Mouse (Mus musculus): ENCODE results near the gene Hist3h2a. TPM values are rescaled to one million over a fixed set of nuclear protein-coding genes. Genes with fewer than 3 reads are reported as not detected.

Hist3h2a gene
- polyA plus RNA-seq, 1 experiment from 2014 or later, result 26.9 TPM

GRCm38 (mm10) chr11:58999830-59000229, 45.3 kb downstream of the Hist3h2a start:
- no peaks in the 10 kb centered on the region for H3K9me3 ChIP-seq
- H3K36me3 ChIP-seq, result no peaks in the 10 kb centered on the region
- no peak for ATAC-seq (ENCODE audit: insufficient number of reproducible peaks, low FRiP score, low TSS enrichment, low read depth)
- no peak overlapping the region for H3K4me2 ChIP-seq
- peaks cover 25% of the 10 kb centered on the region for H3K27me3 ChIP-seq
- H3K27ac ChIP-seq, result no peak overlapping the region
- no peak overlapping the region for H3K4me3 ChIP-seq
- 79% methylated on average over 6 of the region's 6 CpGs for WGBS
- H3K4me1 ChIP-seq, result peaks cover 6% of the 10 kb centered on the region; the same call in 1 of the 2 replicates
- no peak overlapping the region for H3K9ac ChIP-seq

- no peak overlapping the region for H3K4me2 ChIP-seq
- peaks cover 17% of the 10 kb centered on the region; the same call in 1 of the 2 replicates for H3K27me3 ChIP-seq
- no peaks in the 10 kb centered on the region for H3K36me3 ChIP-seq
- no peak overlapping the region for H3K9ac ChIP-seq
- no peaks in the 10 kb centered on the region for H3K9me3 ChIP-seq
- H3K4me3 ChIP-seq, result no peak overlapping the region
- no peak for ATAC-seq (ENCODE audit: insufficient number of reproducible peaks, low FRiP score, low TSS enrichment, low read depth)
- no peak overlapping the region for H3K27ac ChIP-seq
- H3K4me1 ChIP-seq, result peaks cover 6% of the 10 kb centered on the region; the same call in 1 of the 2 replicates
- 93% methylated on average over 21 of the region's 21 CpGs for WGBS
These were observed 46.1 kb downstream of the Hist3h2a start for GRCm38 (mm10) chr11:59000635-59001034.

GRCm38 (mm10) chr11:59002327-59003079, 48.0 kb downstream of the Hist3h2a start:
- Histone ChIP-seq H3K4me2 (no peak overlapping the region), H3K4me1 (peaks cover 6% of the 10 kb centered on the region; the same call in 1 of the 2 replicates), H3K9me3 (no peaks in the 10 kb centered on the region), H3K27ac (no peak overlapping the region), H3K4me3 (no peak overlapping the region), H3K27me3 (no peaks in the 10 kb centered on the region), H3K36me3 (no peaks in the 10 kb centered on the region), H3K9ac (no peak overlapping the region)
- 80% methylated on average over 7 of the region's 7 CpGs for WGBS
- no peak for ATAC-seq (ENCODE audit: insufficient number of reproducible peaks, low FRiP score, low TSS enrichment, low read depth)

Small RNA genes within 50 kb of the gene (microRNA-seq; reads per million reads assigned to microRNA genes)
- not detected for gene Gm44313

Other genes with a start within 250 kb of the Hist3h2a start
- gene Olfr318, start 230.7 kb upstream of the Hist3h2a start, polyA plus RNA-seq (2015; fragmentation: Nextera tagmentation; extraction: Ambion mirVana), result not detected in 2 replicates
- not detected in 2 replicates for gene Olfr317, start 215.5 kb upstream of the Hist3h2a start, polyA plus RNA-seq (2015; fragmentation: Nextera tagmentation; extraction: Ambion mirVana)
- gene Olfr316, start 202.0 kb upstream of the Hist3h2a start, polyA plus RNA-seq (2015; fragmentation: Nextera tagmentation; extraction: Ambion mirVana), result not detected in 2 replicates
- not detected in 2 replicates for gene Olfr315, start 181.5 kb upstream of the Hist3h2a start, polyA plus RNA-seq (2015; fragmentation: Nextera tagmentation; extraction: Ambion mirVana)
- not detected in 2 replicates for gene Olfr314, start 171.7 kb upstream of the Hist3h2a start, polyA plus RNA-seq (2015; fragmentation: Nextera tagmentation; extraction: Ambion mirVana)
- not detected in 2 replicates for gene Fam183b, start 152.7 kb upstream of the Hist3h2a start, polyA plus RNA-seq (2015; fragmentation: Nextera tagmentation; extraction: Ambion mirVana)
- gene Olfr313, start 139.7 kb upstream of the Hist3h2a start, polyA plus RNA-seq (2015; fragmentation: Nextera tagmentation; extraction: Ambion mirVana), result not detected in 2 replicates
- not detected in 2 replicates for gene Olfr312, start 125.4 kb upstream of the Hist3h2a start, polyA plus RNA-seq (2015; fragmentation: Nextera tagmentation; extraction: Ambion mirVana)
- gene Olfr311, start 115.4 kb upstream of the Hist3h2a start, polyA plus RNA-seq (2015; fragmentation: Nextera tagmentation; extraction: Ambion mirVana), result not detected in 2 replicates
- gene Gm12258, start 107.5 kb upstream of the Hist3h2a start, polyA plus RNA-seq (2015; fragmentation: Nextera tagmentation; extraction: Ambion mirVana), result 8.2 and 8.9 TPM in 2 replicates
- 7.2 and 9.1 TPM in 2 replicates for gene 2810021J22Rik, start 87.5 kb upstream of the Hist3h2a start, polyA plus RNA-seq (2015; fragmentation: Nextera tagmentation; extraction: Ambion mirVana)
- gene Zfp39, start 50.5 kb upstream of the Hist3h2a start, polyA plus RNA-seq (2015; fragmentation: Nextera tagmentation; extraction: Ambion mirVana), result 6.2 and 6.8 TPM in 2 replicates
- gene Btnl10, start 36.8 kb upstream of the Hist3h2a start, polyA plus RNA-seq (2015; fragmentation: Nextera tagmentation; extraction: Ambion mirVana), result 0.19 TPM in 1 of 2 replicates, not detected in the other
- 202 and 230 TPM in 2 replicates for gene Rnf187, start 15.8 kb upstream of the Hist3h2a start, polyA plus RNA-seq (2015; fragmentation: Nextera tagmentation; extraction: Ambion mirVana)
- 12.6 and 31.7 TPM in 2 replicates for gene Hist3h2ba, start 5.8 kb upstream of the Hist3h2a start, polyA plus RNA-seq (2015; fragmentation: Nextera tagmentation; extraction: Ambion mirVana)
- gene Trim17, start within 50 bp of the Hist3h2a start, polyA plus RNA-seq (2015; fragmentation: Nextera tagmentation; extraction: Ambion mirVana), result 0.60 and 0.62 TPM in 2 replicates
- gene Trim11, start 23.4 kb downstream of the Hist3h2a start, polyA plus RNA-seq (2015; fragmentation: Nextera tagmentation; extraction: Ambion mirVana), result 20.4 and 23.9 TPM in 2 replicates
- gene Obscn, start 181.7 kb downstream of the Hist3h2a start, polyA plus RNA-seq (2015; fragmentation: Nextera tagmentation; extraction: Ambion mirVana), result 2.2 and 4.5 TPM in 2 replicates
- gene Iba57, start 209.1 kb downstream of the Hist3h2a start, polyA plus RNA-seq (2015; fragmentation: Nextera tagmentation; extraction: Ambion mirVana), result 4.1 and 4.4 TPM in 2 replicates
- gene Gjc2, start 228.5 kb downstream of the Hist3h2a start, polyA plus RNA-seq (2015; fragmentation: Nextera tagmentation; extraction: Ambion mirVana), result 0.32 and 0.58 TPM in 2 replicates
- 122 and 124 TPM in 2 replicates for gene Guk1, start 237.5 kb downstream of the Hist3h2a start, polyA plus RNA-seq (2015; fragmentation: Nextera tagmentation; extraction: Ambion mirVana)
- gene Mrpl55, start 247.8 kb downstream of the Hist3h2a start, polyA plus RNA-seq (2015; fragmentation: Nextera tagmentation; extraction: Ambion mirVana), result 75.7 and 78.9 TPM in 2 replicates